ENCODE assay signal across 24 mouse cellular contexts in the genomic region with DNA sequence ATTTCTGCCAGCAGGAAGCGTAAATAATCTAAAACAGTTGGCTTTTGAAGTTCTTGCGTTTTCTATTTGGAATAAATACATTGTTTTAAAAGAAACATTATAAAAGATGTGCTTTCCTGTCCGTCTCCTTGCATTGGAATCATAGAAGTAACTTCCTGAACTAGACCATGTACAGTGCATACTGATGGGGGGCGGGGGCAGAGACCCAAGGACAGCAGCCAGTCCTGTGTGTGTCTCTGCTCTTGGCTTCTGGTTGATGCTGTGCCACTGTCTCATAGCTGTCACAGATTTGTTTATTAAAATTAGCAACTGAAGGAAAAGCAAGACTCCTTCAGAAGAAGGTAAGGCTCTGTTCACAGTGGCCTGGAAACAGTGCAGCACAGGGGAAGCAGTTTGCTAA. TPM values are rescaled to one million over a fixed set of nuclear protein-coding genes. Genes with fewer than 3 reads are reported as not detected.
DNase-seq lines count a peak whose midpoint lies in the region; ATAC-seq and TF ChIP-seq lines count a peak whose summit lies in the region.
"Had no signal": no experiment of that assay in that cellular context is flagged by ENCODE, and none has a peak within 500 bp of the region (broad histone marks: within the 10 kb centered on the region; RNA-seq: fewer than 3 reads in every experiment).

No protein-coding gene starts in this region.

- 85% methylated on average over 4 of the region's 4 CpGs for WGBS in midbrain, embryonic 11.5 days
- WGBS in midbrain, embryonic 14.5 days: 90% methylated on average over 4 of the region's 4 CpGs

- no peaks in the 10 kb centered on the region for H3K36me3 ChIP-seq in midbrain, embryonic 11.5 days (ENCODE audit: control insufficient read depth, insufficient read depth, low read length)
- H3K36me3 ChIP-seq in midbrain, embryonic 14.5 days (ENCODE audit: control insufficient read depth, insufficient read depth, low read length): no peaks in the 10 kb centered on the region
- H3K36me3 ChIP-seq: embryonic facial prominence, embryonic 13.5 days; embryonic facial prominence, embryonic 15.5 days; forebrain, embryonic 10.5 days; forebrain, embryonic 12.5 days had no signal

- H3K27ac ChIP-seq in layer of hippocampus, adult 2 months: peak overlapping the region; percentile 99; the same call in 1 of the 2 replicates
- H3K27ac ChIP-seq in midbrain, embryonic 11.5 days (ENCODE audit: low read depth, low read length): no peak overlapping the region
- H3K27ac ChIP-seq in midbrain, embryonic 14.5 days (replicated peaks; ENCODE audit: low read depth, low read length): no peak overlapping the region
- H3K27ac ChIP-seq: embryonic facial prominence, embryonic 13.5 days; embryonic facial prominence, embryonic 15.5 days; forebrain, embryonic 10.5 days; forebrain, embryonic 12.5 days had no signal

- no peak for TF ChIP-seq CTCF in layer of hippocampus, adult 2 months (conservative IDR thresholded peaks at IDR 0.05)

- no peaks in the 10 kb centered on the region for H3K9me3 ChIP-seq in midbrain, embryonic 11.5 days (ENCODE audit: control insufficient read depth, low read length)
- H3K9me3 ChIP-seq in midbrain, embryonic 14.5 days (ENCODE audit: control insufficient read depth, low read length): no peaks in the 10 kb centered on the region
- H3K9me3 ChIP-seq: embryonic facial prominence, embryonic 13.5 days; embryonic facial prominence, embryonic 15.5 days; forebrain, embryonic 10.5 days; forebrain, embryonic 12.5 days had no signal

- H3K4me1 ChIP-seq in midbrain, embryonic 11.5 days (ENCODE audit: control insufficient read depth, insufficient read depth, low read length): peaks cover 26% of the 10 kb centered on the region
- peaks cover 31% of the 10 kb centered on the region for H3K4me1 ChIP-seq in midbrain, embryonic 14.5 days (ENCODE audit: control insufficient read depth, insufficient read depth, low read length)

- H3K9ac ChIP-seq in midbrain, embryonic 11.5 days (ENCODE audit: low read length): no peak overlapping the region
- no peak overlapping the region for H3K9ac ChIP-seq in midbrain, embryonic 14.5 days (replicated peaks; ENCODE audit: low read length)
- H3K9ac ChIP-seq: embryonic facial prominence, embryonic 13.5 days; embryonic facial prominence, embryonic 15.5 days; forebrain, embryonic 12.5 days had no signal

- no peaks in the 10 kb centered on the region for H3K27me3 ChIP-seq in midbrain, embryonic 11.5 days (ENCODE audit: control insufficient read depth, insufficient read depth, low read length)
- no peaks in the 10 kb centered on the region for H3K27me3 ChIP-seq in midbrain, embryonic 14.5 days (ENCODE audit: control insufficient read depth, insufficient read depth, low read length)
- H3K27me3 ChIP-seq: embryonic facial prominence, embryonic 13.5 days; embryonic facial prominence, embryonic 15.5 days; forebrain, embryonic 12.5 days had no signal

- H3K4me2 ChIP-seq in midbrain, embryonic 11.5 days: no peak overlapping the region
- H3K4me2 ChIP-seq in midbrain, embryonic 14.5 days (ENCODE audit: low read length): no peak overlapping the region
- H3K4me2 ChIP-seq: embryonic facial prominence, embryonic 13.5 days; embryonic facial prominence, embryonic 15.5 days; forebrain, embryonic 12.5 days had no signal

- ATAC-seq in midbrain, embryonic 11.5 days (ENCODE audit: low FRiP score): no peak
- ATAC-seq in midbrain, embryonic 14.5 days (ENCODE audit: low FRiP score, low TSS enrichment): no peak
- ATAC-seq: CD4-positive, CD25-positive, alpha-beta regulatory T cell, adult 4 months; forebrain, embryonic 14.5 days; forebrain, embryonic 16.5 days had no signal

- H3K4me3 ChIP-seq in layer of hippocampus, adult 2 months: no peak overlapping the region
- no peak overlapping the region for H3K4me3 ChIP-seq in midbrain, embryonic 11.5 days (ENCODE audit: low read depth, low read length)
- no peak overlapping the region for H3K4me3 ChIP-seq in midbrain, embryonic 14.5 days (replicated peaks; ENCODE audit: low read depth, low read length)
- H3K4me3 ChIP-seq: embryonic facial prominence, embryonic 13.5 days; embryonic facial prominence, embryonic 15.5 days; erythroblast, embryonic 14.5 days; forebrain, embryonic 10.5 days; forebrain, embryonic 12.5 days had no signal

- peak; percentile 57 for DNase-seq in adrenal gland, adult 2 months
- no peak for DNase-seq in adrenal gland, adult 18-20 months (ENCODE audit: low spot score in 2 of 2)
- DNase-seq in layer of hippocampus, adult 2 months (ENCODE audit: low spot score in 2 of 2): no peak
- DNase-seq in layer of hippocampus, postnatal 10 days (ENCODE audit: low spot score in 2 of 2): no peak
- DNase-seq in midbrain, embryonic 11.5 days (ENCODE audit: low spot score, missing footprints): peak; percentile 70
- DNase-seq in midbrain, embryonic 14.5 days: no peak
- DNase-seq: adrenal gland, postnatal 10 days; adrenal gland, postnatal 25 days; B cell, adult 2 months; cerebellum, adult 11 months; cerebellum, adult 18-20 months; cerebellum, adult 8-10 months; cerebellum, adult 9-11 months; cerebellum, postnatal 14 days; cerebellum, postnatal 36 days; embryo, embryonic 11 days had no signal

RNA-seq across cellular contexts. Expression of a gene that starts 20.5 kb away (rescaled TPM):
- total RNA-seq in adrenal gland, adult 2 months (2021): 10 to 100 TPM; 80.1 to 86.7 TPM
- 16.7 and 21.1 TPM in 2 replicates for polyA plus RNA-seq in adrenal gland, adult 2 months (2012; rRNA removed)
- total RNA-seq in adrenal gland, adult 18-20 months (2021): 10 to 100 TPM; 65.1 to 78.0 TPM
- 10 to 100 TPM; 47.5 to 52.1 TPM for total RNA-seq in layer of hippocampus, adult 2 months (2021)
- total RNA-seq in layer of hippocampus, postnatal 10 days (2021): 10 to 100 TPM; 34.2 to 37.9 TPM
- 17.6 and 18.9 TPM in 2 replicates for polyA plus RNA-seq in midbrain, embryonic 11.5 days (2014; fragmentation: Nextera tagmentation; extraction: Ambion mirVana)
- 26.0 and 35.9 TPM in 2 replicates for polyA plus RNA-seq in midbrain, embryonic 14.5 days (2014; fragmentation: Nextera tagmentation; extraction: Ambion mirVana)
- polyA plus RNA-seq: erythroblast, embryonic 14.5 days had no signal

Comparison
In these comparisons a context has a peak if more than half of its experiments do, and no peak if none do; other contexts are left out.
1. DNase-seq: peak in adrenal gland, adult 2 months (single experiment) and midbrain, embryonic 11.5 days (single experiment); none in adrenal gland, adult 18-20 months (0 of 2), layer of hippocampus, adult 2 months (0 of 2), layer of hippocampus, postnatal 10 days (0 of 2) and midbrain, embryonic 14.5 days (single experiment).